Mouse (Mus musculus) bone marrow, adult 2 months (tissue): ENCODE data around the gene 1110032A03Rik.
A peak's percentile ranks its signal among the peaks of the same experiment; 100 is the strongest.

ENCODE experiments used
- CTCF ChIP-seq: fragments of 200-500 bp; IDR thresholded peaks from 2 replicates; pipeline ENCODE4 v1.5.1; 2011; ENCODE audit warnings: low read length, control low read depth; ENCODE audit not compliant: control insufficient read depth, insufficient read depth
- POLR2A ChIP-seq: fragments of 200-500 bp; IDR thresholded peaks from 2 replicates; pipeline ENCODE4 v1.6.1; 2011; ENCODE audit warnings: low read depth, mild to moderate bottlenecking, control low read depth, low read length, borderline replicate concordance; ENCODE audit not compliant: control insufficient read depth

GRCm38 (mm10) chr9:50803055-50803671, 27.8 kb upstream of the 1110032A03Rik start:
- no peak for TF ChIP-seq CTCF
- peak; percentile 87; the same call in 1 of the 2 replicates for TF ChIP-seq POLR2A
